Mouse (Mus musculus): Measurements from ENCODE around the gene Cilp2.

DNA sequence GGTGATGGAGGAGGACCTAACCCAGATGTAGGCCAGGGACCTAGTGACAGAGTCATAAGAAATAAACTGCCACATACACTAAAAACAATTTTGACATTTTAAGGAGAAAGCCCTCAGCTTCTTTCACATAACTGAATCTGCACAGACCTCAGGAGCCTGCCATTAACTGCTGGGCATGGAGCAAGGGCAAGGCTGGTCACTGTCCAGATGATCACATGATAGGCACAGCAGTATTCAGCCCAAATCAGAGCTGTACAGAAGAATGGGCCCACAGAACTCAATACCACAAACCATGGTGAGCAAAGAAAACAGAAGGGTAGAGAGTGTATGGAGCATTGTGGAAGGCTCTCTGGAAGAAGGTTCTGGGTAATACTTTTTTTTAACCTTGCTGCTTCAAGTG lies 39.4 kb upstream of the Cilp2 start:
- TF ChIP-seq POLR2A (IDR thresholded peaks at IDR 0.05; ENCODE audit: extremely low read depth, insufficient read depth, low read length) (no peak), CTCF (IDR thresholded peaks at IDR 0.05; ENCODE audit: low read depth, low read length) (no peak)

Data from liver, adult 2 months (tissue).